Mouse (Mus musculus): ENCODE results near the gene Tbkbp1. TPM values are rescaled to one million over a fixed set of nuclear protein-coding genes. Genes with fewer than 3 reads are reported as not detected.

The Tbkbp1 gene
- polyA plus RNA-seq, 1 experiment: 94.3 TPM

DNA sequence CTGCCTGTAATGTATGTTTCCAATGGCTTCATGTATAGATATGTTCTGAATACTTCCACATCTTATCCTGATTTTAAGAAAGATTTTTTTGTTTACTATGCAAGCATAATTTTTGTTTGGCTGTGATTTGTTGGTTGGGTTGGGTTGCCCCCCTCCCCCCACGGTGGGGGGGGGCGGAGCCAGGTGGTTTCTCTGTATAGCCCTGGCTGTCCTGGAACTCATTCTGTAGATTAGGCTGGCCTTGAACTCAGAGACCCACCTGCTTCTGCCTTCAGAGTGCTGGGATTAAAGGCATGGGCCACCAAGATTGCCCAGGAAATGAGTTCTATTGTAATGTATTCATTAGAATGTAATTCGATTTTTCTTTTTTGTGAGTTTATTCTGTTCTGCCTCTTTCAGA lies 37.9 kb upstream of the Tbkbp1 start:
- no peaks in the 10 kb centered on the region for H3K4me1 ChIP-seq (ENCODE audit: control insufficient read depth, insufficient read depth, low read length)
- H3K4me3 ChIP-seq (replicated peaks; ENCODE audit: insufficient read depth, low read depth, low read length): no peak overlapping the region
- H3K27ac ChIP-seq (ENCODE audit: insufficient read depth, low read length): no peak overlapping the region
- no peak for TF ChIP-seq POLR2A (IDR thresholded peaks at IDR 0.05; ENCODE audit: borderline replicate concordance, insufficient read depth, low read length)
- DNase-seq: no peak
- 27% methylated on average over 3 of the region's 3 CpGs for WGBS
- H3K27me3 ChIP-seq (ENCODE audit: control insufficient read depth, insufficient read depth, low read length): no peaks in the 10 kb centered on the region

- Histone ChIP-seq H3K27ac (ENCODE audit: insufficient read depth, low read length) (peak overlapping the region; percentile 55), H3K4me3 (replicated peaks; ENCODE audit: insufficient read depth, low read depth, low read length) (peak overlapping the region; percentile 74), H3K27me3 (ENCODE audit: control insufficient read depth, insufficient read depth, low read length) (no peaks in the 10 kb centered on the region), H3K4me1 (ENCODE audit: control insufficient read depth, insufficient read depth, low read length) (no peaks in the 10 kb centered on the region)
- no peak for DNase-seq
- TF ChIP-seq CTCF (IDR thresholded peaks at IDR 0.05; ENCODE audit: borderline replicate concordance, insufficient read depth, low read depth, low read length) (no peak), POLR2A (IDR thresholded peaks at IDR 0.05; ENCODE audit: borderline replicate concordance, insufficient read depth, low read length) (no peak)
- WGBS: 1% methylated on average over 15 of the region's 15 CpGs
These were observed 37.3 kb upstream of the Tbkbp1 start for GRCm38 (mm10) chr11:97188643-97188955.

DNA sequence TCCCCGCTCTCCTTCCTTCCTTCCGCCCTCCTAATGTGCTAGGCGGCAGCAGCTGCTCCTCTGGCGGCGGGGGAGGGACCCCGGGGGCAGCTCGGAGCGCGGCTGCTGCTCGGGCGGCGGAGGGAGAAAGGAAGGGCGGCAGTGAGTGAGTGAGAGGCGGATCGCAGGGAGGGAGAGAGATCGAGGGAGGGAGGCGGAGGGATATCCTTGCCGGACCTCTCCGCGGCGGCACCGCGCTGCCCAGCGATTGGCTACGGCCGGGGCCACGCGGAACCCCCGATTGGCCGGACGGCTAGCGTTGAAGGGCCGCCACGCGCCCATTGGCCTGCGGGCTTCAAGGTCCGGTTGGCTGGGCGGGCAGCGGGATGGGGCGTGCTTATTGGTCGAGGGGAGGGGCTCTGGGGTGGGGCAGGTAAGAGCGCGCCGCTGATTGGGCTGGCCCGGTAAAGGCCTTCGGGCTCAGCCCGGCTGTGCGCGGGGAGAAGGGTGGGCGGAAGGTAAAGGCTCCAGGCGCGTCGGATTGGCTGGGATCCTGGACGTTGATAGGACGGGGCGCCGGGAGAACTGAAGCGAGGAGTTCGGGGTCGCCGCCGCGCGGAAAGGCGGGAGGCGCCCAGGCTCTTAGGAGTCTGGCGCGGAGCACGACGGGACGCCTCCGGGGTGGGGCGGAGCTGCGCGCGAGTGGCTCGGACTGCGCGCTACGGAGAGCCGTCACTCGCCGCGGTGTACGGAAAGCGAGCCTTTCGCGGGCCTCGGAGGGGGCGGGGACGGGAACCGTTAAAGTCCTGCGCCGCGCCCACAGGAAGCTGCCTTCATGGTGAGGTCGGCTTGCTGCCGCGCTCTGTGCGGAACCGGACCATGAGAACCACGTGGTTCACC lies 36.7 kb upstream of the Tbkbp1 start, which contains the start of gene Kpnb1:
Gene Kpnb1, minus strand, starts transcription at position 118 of the 879 bp plus-strand sequence.
- Histone ChIP-seq H3K27ac (ENCODE audit: insufficient read depth, low read length) (peak within 1 kb of the TSS; percentile 65), H3K4me1 (ENCODE audit: control insufficient read depth, insufficient read depth, low read length) (no peaks in the 10 kb centered on the region), H3K4me3 (replicated peaks; ENCODE audit: insufficient read depth, low read depth, low read length) (peak within 1 kb of the TSS; percentile 84), H3K27me3 (ENCODE audit: control insufficient read depth, insufficient read depth, low read length) (no peaks in the 10 kb centered on the region)
- TF ChIP-seq POLR2A (IDR thresholded peaks at IDR 0.05; ENCODE audit: borderline replicate concordance, insufficient read depth, low read length): peak; percentile 49
- no peak for TF ChIP-seq CTCF (IDR thresholded peaks at IDR 0.05; ENCODE audit: borderline replicate concordance, insufficient read depth, low read depth, low read length)
- WGBS: under 1% methylated on average over 97 of the region's 101 CpGs
- DNase-seq: peak; percentile 98 to 100

DNA sequence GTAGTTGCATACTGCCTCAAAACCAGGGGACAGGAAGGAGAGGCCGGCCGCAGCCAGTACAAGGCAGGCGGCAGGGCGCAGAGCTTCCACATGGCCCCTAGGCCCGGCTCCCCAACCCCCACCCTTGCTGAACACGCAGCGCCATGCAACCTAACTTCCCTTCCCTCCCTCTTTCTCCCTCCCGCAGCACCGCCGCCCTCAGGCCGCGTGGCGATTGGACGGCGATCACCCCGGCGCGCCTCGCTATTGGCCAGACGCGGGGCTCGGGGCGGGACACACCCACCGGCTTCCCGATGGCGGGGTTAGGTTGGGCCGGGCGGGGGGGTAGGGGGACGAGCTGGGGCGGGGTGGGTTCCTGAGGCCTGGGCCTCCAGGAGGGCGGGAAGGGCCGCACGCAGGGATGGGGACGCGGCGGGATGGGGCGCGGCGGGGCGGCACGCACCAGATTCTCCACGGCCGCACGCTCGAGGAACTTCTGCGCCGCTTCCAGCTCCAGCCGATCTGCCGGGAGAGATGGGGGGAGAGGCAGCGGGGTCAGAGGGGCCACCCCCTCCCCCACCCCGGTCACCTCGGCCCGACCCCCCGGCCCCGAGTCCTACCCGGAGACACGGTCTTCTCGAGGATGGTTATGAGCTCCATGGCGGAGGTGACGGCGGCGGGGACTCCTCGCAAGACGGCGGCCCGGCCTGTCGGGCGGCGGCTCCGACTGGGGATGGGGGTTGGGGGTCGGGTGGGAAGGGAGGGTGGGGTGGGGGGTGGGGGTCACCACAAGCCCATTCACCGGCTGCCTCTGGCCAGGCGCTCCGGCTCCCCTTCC lies 35.9 kb upstream of the Tbkbp1 start:
- TF ChIP-seq POLR2A (IDR thresholded peaks at IDR 0.05; ENCODE audit: borderline replicate concordance, insufficient read depth, low read length) (peak; percentile 45; the same call in 1 of the 2 replicates), CTCF (IDR thresholded peaks at IDR 0.05; ENCODE audit: borderline replicate concordance, insufficient read depth, low read depth, low read length) (no peak)
- H3K27ac ChIP-seq (ENCODE audit: insufficient read depth, low read length): peak overlapping the region; percentile 65; the same call in 1 of the 2 replicates
- peak overlapping the region; percentile 84 for H3K4me3 ChIP-seq (replicated peaks; ENCODE audit: insufficient read depth, low read depth, low read length)
- no peaks in the 10 kb centered on the region for H3K4me1 ChIP-seq (ENCODE audit: control insufficient read depth, insufficient read depth, low read length)
- WGBS: under 1% methylated on average over 63 of the region's 74 CpGs
- H3K27me3 ChIP-seq (ENCODE audit: control insufficient read depth, insufficient read depth, low read length): no peaks in the 10 kb centered on the region
- peak; percentile 98 to 99 for DNase-seq

DNA sequence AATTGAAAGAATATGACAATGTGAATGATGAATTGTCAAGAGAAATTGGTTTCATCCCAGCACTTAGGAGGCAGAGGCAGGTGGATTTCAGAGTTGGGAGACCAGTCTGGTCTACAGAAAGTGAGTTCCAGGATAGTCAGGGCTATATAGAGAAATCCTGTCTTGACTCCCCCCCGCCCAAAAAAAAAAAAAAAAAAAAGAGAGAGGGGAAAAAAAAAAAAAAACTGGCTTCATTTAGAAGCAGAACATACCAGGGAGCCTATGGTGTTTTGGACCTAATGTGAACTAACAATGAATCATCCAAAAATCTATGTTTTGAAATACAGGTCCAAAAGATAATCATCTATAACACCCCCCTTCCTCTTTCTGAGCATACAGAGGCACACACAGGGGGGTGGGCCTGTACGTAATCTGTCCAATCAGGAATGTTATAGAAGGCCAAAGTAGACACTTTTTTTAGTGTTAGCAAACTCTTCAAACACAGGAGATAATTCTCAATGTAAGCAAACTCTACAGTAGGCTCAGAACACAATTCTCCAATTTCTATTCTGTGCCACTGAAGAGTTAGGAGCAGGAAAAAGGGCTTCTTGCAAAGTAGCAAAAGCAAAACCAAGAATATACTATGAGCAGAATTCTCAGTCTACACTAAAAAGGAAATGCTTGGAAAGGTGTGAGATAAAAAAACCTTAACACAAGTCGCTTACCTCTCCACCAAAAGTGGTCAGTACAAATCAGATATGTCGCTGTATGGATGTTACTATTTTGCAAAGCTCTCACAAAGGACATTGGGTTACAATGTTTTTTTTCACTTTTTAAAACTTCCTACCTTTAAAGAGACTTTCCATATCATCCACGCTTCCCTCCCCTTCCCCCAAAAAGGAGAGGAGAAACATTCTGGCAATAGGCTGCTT lies 34.7 kb upstream of the Tbkbp1 start:
- 57% methylated on average over 5 of the region's 5 CpGs for WGBS
- TF ChIP-seq POLR2A (IDR thresholded peaks at IDR 0.05; ENCODE audit: borderline replicate concordance, insufficient read depth, low read length) (no peak), CTCF (IDR thresholded peaks at IDR 0.05; ENCODE audit: borderline replicate concordance, insufficient read depth, low read depth, low read length) (no peak)
- no peak for DNase-seq
- Histone ChIP-seq H3K27ac (ENCODE audit: insufficient read depth, low read length) (no peak overlapping the region), H3K27me3 (ENCODE audit: control insufficient read depth, insufficient read depth, low read length) (no peaks in the 10 kb centered on the region), H3K4me1 (ENCODE audit: control insufficient read depth, insufficient read depth, low read length) (no peaks in the 10 kb centered on the region), H3K4me3 (replicated peaks; ENCODE audit: insufficient read depth, low read depth, low read length) (no peak overlapping the region)

DNA sequence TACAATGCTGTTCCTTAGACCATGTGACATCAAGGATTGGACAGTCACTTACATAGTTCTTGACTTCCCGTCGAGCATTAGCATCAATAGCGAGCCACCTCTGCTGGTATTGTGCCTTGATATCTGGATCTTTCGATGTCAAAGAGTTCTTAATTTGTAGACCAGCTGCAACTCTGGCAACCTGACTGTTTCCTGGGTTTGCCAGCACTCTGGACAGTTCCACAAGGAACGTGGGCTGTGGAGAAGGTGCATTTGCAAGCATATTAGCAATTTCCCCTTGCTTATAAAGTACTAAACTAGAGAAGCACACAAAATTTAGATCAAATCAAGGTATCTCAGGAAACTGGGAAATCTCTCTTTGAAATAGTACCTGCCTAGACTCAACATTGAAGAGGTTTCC lies 33.6 kb upstream of the Tbkbp1 start:
- no peak overlapping the region for H3K27ac ChIP-seq (ENCODE audit: insufficient read depth, low read length)
- TF ChIP-seq CTCF (IDR thresholded peaks at IDR 0.05; ENCODE audit: borderline replicate concordance, insufficient read depth, low read depth, low read length) (no peak), POLR2A (IDR thresholded peaks at IDR 0.05; ENCODE audit: borderline replicate concordance, insufficient read depth, low read length) (no peak)
- DNase-seq: no peak
- H3K4me3 ChIP-seq (replicated peaks; ENCODE audit: insufficient read depth, low read depth, low read length): no peak overlapping the region
- 67% methylated on average over 5 of the region's 5 CpGs for WGBS
- no peaks in the 10 kb centered on the region for H3K27me3 ChIP-seq (ENCODE audit: control insufficient read depth, insufficient read depth, low read length)
- H3K4me1 ChIP-seq (ENCODE audit: control insufficient read depth, insufficient read depth, low read length): no peaks in the 10 kb centered on the region

DNA sequence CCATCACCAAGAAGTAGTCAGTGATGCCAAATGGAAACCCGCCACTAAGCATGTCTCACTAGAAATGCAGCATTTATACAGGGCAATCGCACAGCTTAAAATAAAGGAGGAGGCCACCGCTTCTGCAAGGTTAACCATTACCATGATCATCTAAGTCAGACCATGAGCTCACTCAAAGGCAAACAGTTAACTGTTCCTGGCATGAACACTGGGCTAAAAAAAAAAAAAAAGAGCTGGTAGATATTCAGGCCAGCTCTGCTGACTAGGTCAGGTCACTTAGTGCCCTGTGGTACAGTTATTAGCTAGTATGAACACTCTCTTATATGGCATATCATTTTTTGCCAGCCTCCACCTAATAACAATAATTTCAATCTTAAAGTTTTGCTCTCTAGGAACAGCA lies 31.2 kb upstream of the Tbkbp1 start:
- no peak overlapping the region for H3K27ac ChIP-seq (ENCODE audit: insufficient read depth, low read length)
- no peaks in the 10 kb centered on the region for H3K4me1 ChIP-seq (ENCODE audit: control insufficient read depth, insufficient read depth, low read length)
- 83% methylated on average over 3 of the region's 3 CpGs for WGBS
- H3K27me3 ChIP-seq (ENCODE audit: control insufficient read depth, insufficient read depth, low read length): no peaks in the 10 kb centered on the region
- TF ChIP-seq POLR2A (IDR thresholded peaks at IDR 0.05; ENCODE audit: borderline replicate concordance, insufficient read depth, low read length) (no peak), CTCF (IDR thresholded peaks at IDR 0.05; ENCODE audit: borderline replicate concordance, insufficient read depth, low read depth, low read length) (no peak)
- no peak for DNase-seq
- no peak overlapping the region for H3K4me3 ChIP-seq (replicated peaks; ENCODE audit: insufficient read depth, low read depth, low read length)
